Mouse (Mus musculus) lung, adult 2 months (tissue): Measurements from ENCODE around the gene Pde2a. TPM values are rescaled to one million over a fixed set of nuclear protein-coding genes. Genes with fewer than 3 reads are reported as not detected.

Experiments
- DNase-seq: peaks from one replicate; pipeline ENCODE4 v3.0.0; 2022
- H3K4me1 ChIP-seq: fragments of 200-500 bp; 2 replicates; pipeline ENCODE4 v1.6.1; 2011; ENCODE audit warnings: low read length; ENCODE audit not compliant: control insufficient read depth, insufficient read depth
- H3K4me3 ChIP-seq: fragments of 200-500 bp; replicated peaks from 2 replicates; pipeline ENCODE3; 2011; ENCODE audit warnings: low read depth, mild to moderate bottlenecking, control low read depth, low read length; ENCODE audit errors: extremely low read depth
- CTCF ChIP-seq: fragments of 200-500 bp; IDR thresholded peaks from 2 replicates; pipeline ENCODE4 v1.5.1; 2011; ENCODE audit warnings: mild to moderate bottlenecking, low read length, control low read depth; ENCODE audit not compliant: insufficient read depth
- POLR2A ChIP-seq: fragments of 200-500 bp; IDR thresholded peaks from 2 replicates; pipeline ENCODE4 v1.6.1; 2011; ENCODE audit warnings: low read depth, mild to moderate bottlenecking, control low read depth, low read length, borderline replicate concordance; ENCODE audit errors: extremely low read depth
- WGBS: fragments of 180-500 bp; shearing (Covaris S2); methylation state at CpG from one replicate; pipeline ENCODE4 v1.1.7; 2018; 5-methylcytosine and 5-hydroxymethylcytosine counted together
- polyA plus RNA-seq: library from polyadenylated mRNA; depleted of rRNA; stranded (reverse); fragments of >200 nt; gene quantifications from 2 replicates; pipeline ENCODE4 v1.2.3, GENCODE M21; 2012

Gene Pde2a
- polyA plus RNA-seq, 1 experiment = 9.3 TPM

DNA sequence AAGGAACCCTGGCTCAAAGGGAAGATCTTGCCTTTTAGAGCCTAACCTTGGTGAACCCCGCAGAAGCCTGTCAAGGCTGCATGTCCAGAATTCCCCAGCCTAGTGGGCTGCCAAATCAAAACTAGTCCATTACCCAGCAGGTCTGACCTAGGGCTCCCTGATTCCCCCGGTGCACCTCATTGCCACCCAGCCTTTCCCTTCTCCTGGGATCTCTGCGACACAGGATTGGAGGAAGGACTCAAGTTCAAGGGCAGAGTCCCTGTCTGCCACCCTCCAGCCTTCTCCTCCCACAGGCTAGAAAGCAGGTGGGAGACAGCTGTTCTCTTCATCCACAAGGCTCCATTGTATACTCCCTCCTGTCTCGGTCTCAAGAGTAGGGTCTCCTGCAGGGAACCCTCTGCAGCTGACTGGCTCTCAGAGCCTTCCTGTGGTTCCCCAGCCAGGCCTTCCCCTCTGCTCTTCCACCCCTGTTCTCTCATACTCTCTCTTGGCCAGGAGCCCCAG, 36.8 kb downstream of the Pde2a start:
- DNase-seq = no peak
- WGBS = 77% methylated on average over 4 of the region's 4 CpGs
- TF ChIP-seq POLR2A = no peak
- Histone ChIP-seq H3K4me3 (no peak overlapping the region), H3K4me1 (0 out of 2 replicates have a peak, but pooled peaks cover 4% of the 10 kb centered on the region)

DNA sequence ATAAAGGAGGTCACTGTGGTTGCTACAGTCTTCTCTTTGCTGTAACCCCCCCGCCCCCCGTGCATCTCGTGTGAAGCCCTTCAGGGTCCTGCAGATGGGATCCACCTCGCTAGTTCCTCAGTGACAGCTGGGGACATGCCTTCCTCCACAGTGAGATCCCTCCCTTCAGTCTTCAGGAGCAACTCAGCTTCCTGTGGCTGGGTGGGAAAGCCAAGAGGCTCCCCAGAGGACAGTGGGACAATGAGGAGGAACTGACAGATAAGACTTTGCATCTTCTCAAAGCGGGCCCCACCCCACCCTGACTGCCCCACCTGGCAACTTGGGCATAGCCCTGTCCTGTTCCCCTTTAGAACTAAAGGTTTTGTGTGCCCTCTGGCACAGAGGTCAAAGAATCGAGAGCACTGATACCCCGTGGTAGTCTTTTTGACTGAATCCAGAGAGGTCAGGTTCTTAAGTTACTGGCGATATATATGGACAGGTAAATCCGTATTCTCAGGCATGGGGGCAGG, 37.9 kb downstream of the Pde2a start:
- TF ChIP-seq CTCF = no peak
- TF ChIP-seq POLR2A = no peak
- DNase-seq = no peak
- Histone ChIP-seq H3K4me3 (no peak overlapping the region), H3K4me1 (0 out of 2 replicates have a peak, but pooled peaks cover 4% of the 10 kb centered on the region)
- 68% methylated on average over 9 of the region's 9 CpGs for WGBS

DNA sequence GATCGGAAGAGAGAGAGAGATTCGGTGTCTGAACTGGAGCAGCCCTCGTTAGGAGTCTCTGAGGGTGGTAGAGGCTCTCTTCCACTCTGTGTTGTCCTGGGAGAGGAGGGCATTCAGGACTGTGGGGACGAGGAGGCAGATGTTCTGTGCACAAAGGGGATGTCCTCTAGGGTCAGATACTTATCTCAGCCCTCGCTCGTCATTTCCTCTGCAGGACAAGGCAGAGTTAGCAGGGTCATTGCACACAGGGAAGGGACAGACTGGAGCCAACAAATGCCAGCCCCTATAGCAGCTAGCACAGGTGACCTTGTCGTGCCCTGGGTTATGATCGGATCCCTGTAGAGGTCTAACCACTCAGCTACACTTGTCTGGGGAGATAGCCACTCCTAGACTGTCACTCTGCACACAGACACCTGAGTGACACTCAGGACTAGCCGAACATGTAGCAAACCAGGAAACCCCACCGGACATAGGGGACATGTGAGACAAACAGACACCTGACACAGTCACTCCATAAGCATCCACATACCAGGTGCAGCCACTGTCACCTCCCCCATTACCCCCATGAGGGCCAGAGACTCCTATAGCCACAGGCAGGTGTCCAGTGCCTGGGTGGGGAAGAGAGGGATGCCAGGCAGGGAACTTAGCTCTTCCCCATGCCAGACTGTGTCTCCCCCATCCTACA, 38.6 kb downstream of the Pde2a start:
- H3K4me1 ChIP-seq = peaks cover 5% of the 10 kb centered on the region; the same call in 1 of the 2 replicates
- TF ChIP-seq CTCF (no peak), POLR2A (no peak)
- WGBS = 50% methylated on average over 10 of the region's 10 CpGs
- no peak for DNase-seq
- H3K4me3 ChIP-seq = no peak overlapping the region

DNA sequence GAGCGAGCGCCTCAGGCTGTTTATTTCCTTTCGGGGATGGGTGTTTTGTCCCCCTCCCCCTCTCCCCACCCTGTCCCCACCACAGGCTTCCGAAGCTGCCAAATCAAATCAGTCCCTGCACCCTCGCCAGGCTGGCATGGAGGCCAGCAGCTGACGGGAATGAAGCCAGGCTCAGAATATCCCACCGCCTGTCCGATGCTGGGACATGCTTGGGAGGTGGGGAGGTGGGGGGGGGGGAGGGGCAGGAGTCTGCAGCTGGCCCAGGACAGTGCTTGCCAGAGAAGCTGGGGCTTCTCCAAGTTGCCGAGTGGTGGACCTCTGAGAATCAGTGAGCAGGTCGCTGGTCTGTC, 39.1 kb downstream of the Pde2a start:
- 58% methylated on average over 10 of the region's 10 CpGs for WGBS
- TF ChIP-seq POLR2A (no peak), CTCF (no peak)
- DNase-seq = no peak
- Histone ChIP-seq H3K4me1 (peaks cover 10% of the 10 kb centered on the region; the same call in 1 of the 2 replicates), H3K4me3 (no peak overlapping the region)

DNA sequence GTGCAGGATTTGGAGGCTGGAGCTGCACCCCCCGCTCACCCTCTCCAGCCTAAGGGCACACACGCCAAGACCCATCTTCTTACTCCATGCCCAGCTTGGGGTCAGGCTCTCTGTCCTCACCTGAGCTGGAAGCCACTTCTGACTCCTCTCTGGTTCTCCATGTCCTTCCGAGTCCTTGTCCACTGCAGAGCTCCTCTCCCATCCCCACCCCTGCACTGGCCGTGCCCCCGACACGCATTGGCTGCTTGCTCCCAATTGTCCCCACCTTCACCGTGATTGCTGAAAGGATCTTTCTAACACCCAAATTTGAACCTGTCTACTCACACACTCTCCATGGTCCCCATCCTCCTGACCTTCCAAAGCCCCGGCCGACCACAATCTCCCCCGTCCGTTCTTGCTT, 40.1 kb downstream of the Pde2a start:
- WGBS = 83% methylated on average over 11 of the region's 11 CpGs
- Histone ChIP-seq H3K4me3 (no peak overlapping the region), H3K4me1 (peaks cover 13% of the 10 kb centered on the region)
- TF ChIP-seq POLR2A (no peak), CTCF (no peak)
- no peak for DNase-seq

DNA sequence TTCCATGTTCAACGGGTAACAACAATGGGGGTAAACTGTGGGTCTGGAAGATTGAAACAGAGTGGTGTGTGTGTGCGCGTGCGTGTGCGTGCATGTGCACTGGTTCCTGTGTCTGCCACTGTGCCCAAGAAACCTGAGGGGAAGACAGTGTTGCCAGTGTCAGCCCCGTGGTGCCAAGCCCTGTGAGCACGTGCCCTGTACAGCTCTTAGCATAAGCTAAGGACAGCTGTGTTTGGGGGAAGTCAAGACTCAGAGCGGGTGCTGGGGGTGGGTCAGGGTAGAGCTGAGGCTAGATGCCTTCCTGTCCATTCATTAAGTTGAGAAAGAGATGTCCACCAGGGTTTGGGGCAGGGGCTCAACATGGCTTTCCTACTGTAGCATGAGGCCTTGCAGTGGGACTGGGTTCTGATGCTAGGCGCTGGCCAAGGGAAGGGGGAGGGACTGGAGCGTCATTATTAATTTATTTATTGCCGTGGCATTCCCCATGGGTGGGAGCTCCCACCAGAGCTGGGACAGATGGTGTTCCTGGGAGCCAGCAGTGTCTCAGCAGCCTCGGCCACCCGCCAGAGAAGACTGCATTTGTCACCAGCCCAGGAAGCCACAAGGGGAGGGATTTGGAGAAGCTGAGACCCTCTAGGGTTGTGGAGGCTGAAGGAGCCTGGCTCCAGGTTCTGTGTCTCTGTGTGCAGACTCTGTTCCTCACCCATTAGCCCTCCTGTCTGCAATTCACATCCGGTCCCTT, 41.0 kb downstream of the Pde2a start:
- peaks cover 15% of the 10 kb centered on the region for H3K4me1 ChIP-seq
- no peak for DNase-seq
- H3K4me3 ChIP-seq = no peak overlapping the region
- TF ChIP-seq CTCF (no peak), POLR2A (no peak)
- WGBS = 68% methylated on average over 14 of the region's 14 CpGs

DNA sequence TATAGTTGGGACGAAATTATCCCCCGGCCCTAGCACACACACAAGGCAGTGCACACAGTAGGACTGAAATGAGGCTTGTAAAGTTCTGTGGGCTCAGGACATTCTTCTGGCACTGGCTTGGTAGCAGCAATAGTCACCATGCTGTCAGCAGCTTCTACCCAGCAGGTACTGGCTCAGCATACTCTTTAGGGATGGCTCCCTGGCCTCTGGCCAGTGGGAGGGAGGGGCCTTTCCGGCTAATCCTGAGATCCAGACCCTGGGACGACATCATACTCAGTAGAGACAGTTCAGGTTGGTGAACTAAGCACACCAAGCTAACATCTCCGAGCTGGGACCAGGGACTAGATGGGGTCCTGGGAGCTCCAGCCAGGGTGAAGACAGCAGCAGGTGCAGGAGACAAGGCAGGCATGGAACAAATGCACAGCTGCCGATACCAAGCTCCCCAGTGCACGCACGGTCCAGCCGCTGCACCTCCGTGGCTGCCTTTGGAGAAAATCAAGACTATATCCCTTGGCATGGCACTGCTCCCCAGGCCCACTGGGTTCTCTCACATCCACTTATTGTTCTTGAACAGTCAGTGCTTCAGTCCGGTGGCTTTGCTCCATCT, 42.3 kb downstream of the Pde2a start:
- 77% methylated on average over 11 of the region's 11 CpGs for WGBS
- DNase-seq = no peak
- Histone ChIP-seq H3K4me1 (peaks cover 15% of the 10 kb centered on the region), H3K4me3 (no peak overlapping the region)
- no peak for TF ChIP-seq CTCF
- no peak for TF ChIP-seq POLR2A

DNA sequence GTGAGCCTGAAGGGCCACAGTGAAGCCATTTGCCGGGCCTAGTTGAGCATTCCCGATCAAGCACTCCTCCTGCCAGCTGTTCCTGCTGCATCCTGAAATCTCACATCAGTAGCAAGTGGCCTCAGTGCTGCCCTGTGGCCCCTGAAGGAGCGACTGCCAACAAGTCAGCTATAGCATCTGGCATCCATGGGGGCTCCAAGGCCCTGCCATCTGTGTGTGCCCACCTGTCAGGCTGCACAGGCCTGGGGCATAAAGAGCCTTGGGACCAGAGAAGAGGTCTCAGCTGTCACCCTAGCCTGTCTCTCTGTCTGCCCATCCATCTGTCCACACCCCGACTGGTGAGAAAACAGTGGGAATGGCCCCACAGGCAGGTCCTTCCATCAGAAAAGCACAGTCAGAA, 43.4 kb downstream of the Pde2a start:
- no peak overlapping the region for H3K4me3 ChIP-seq
- 49% methylated on average over 4 of the region's 4 CpGs for WGBS
- peaks cover 14% of the 10 kb centered on the region for H3K4me1 ChIP-seq
- DNase-seq = peak; percentile 17
- TF ChIP-seq POLR2A (no peak), CTCF (no peak)

DNA sequence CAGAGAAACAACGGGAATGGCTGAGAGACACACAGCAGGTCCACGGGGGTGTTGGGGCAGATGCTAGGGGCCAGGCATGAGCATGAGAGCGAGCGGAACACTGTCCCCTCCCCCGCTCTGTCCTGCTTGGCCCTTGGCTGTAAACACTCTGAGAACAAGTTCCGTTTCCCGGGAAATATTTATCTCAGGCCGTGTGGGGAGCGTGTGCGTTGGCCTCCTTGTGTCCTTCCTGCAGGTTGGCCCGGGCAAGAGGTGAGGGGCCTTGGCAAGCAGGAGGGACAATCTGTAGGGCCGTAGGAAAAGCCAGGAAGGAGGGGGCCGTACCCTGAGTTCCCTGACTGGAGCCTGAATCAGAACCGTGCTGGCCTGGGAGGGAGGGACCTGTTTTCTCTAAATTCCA, 43.9 kb downstream of the Pde2a start:
- DNase-seq = peak; percentile 44

More for the DNA sequence above, 43.9 kb downstream of the Pde2a start:
- TF ChIP-seq CTCF = no peak
- no peak for TF ChIP-seq POLR2A
- WGBS = 16% methylated on average over 14 of the region's 14 CpGs
- no peak overlapping the region for H3K4me3 ChIP-seq
- peaks cover 11% of the 10 kb centered on the region for H3K4me1 ChIP-seq
